Mouse (Mus musculus) stomach, postnatal 0 days (tissue): ENCODE results near the gene Bsn.

Experiments
- CTCF ChIP-seq: IDR thresholded peaks from 2 replicates; pipeline ENCODE4 v1.5.1; 2016; ENCODE audit warnings: antibody characterized with exemption, low read depth, mild to moderate bottlenecking, moderate library complexity
- EP300 ChIP-seq: optimal IDR thresholded peaks from 2 replicates; pipeline ENCODE3; 2016; ENCODE audit warnings: antibody characterized with exemption

- TF ChIP-seq CTCF = no peak
- TF ChIP-seq EP300 = no peak
Measured at GRCm38 (mm10) chr9:108129042-108129948, 60.9 kb downstream of the Bsn start.
